Mouse (Mus musculus) CH12.LX (cell line): ENCODE data around the gene Phkg1.

ENCODE experiments used
- BHLHE40 ChIP-seq: IDR thresholded peaks from 2 replicates; pipeline ENCODE4 v1.6.1; 2011; ENCODE audit warnings: mild to moderate bottlenecking, low read depth, low read length, improper control_type of control experiment
- CHD2 ChIP-seq: IDR thresholded peaks from 2 replicates; pipeline ENCODE4 v1.6.1; 2011; ENCODE audit warnings: low read length, improper control_type of control experiment
- CTCF ChIP-seq, 2 experiments: IDR thresholded peaks in 1 of 2; conservative IDR thresholded peaks in 1 of 2; 2 replicates each; pipeline ENCODE4 v1.5.1; 2011 to 2012; ENCODE audit warnings: low read depth in 2 of 2, low read length in 2 of 2, improper control_type of control experiment in 1 of 2, inconsistent platforms in 1 of 2, mild to moderate bottlenecking in 1 of 2, moderate library complexity in 1 of 2
- E2F4 ChIP-seq: IDR thresholded peaks from 2 replicates; pipeline ENCODE4 v1.6.1; 2011; ENCODE audit warnings: low read depth, low read length, improper control_type of control experiment; ENCODE audit not compliant: insufficient replicate concordance
- ELF1 ChIP-seq: IDR thresholded peaks from 2 replicates; pipeline ENCODE4 v1.6.1; 2014; ENCODE audit warnings: low read depth, mild to moderate bottlenecking, inconsistent platforms, low read length, improper control_type of control experiment
- ETS1 ChIP-seq: conservative IDR thresholded peaks from 2 replicates; pipeline ENCODE4 v1.6.1; 2012; ENCODE audit warnings: low read depth, mild to moderate bottlenecking, inconsistent platforms, low read length, improper control_type of control experiment, moderate library complexity
- MAX ChIP-seq: IDR thresholded peaks from 2 replicates; pipeline ENCODE4 v1.6.1; 2011; ENCODE audit warnings: low read length, improper control_type of control experiment
- MAZ ChIP-seq: IDR thresholded peaks from 2 replicates; pipeline ENCODE4 v1.6.1; 2012; ENCODE audit warnings: low read depth, mild to moderate bottlenecking, inconsistent platforms, low read length, improper control_type of control experiment, moderate library complexity
- PAX5 ChIP-seq: IDR thresholded peaks from 2 replicates; pipeline ENCODE4 v1.6.1; 2012; ENCODE audit warnings: low read length, inconsistent platforms, mixed read lengths
- POLR2A ChIP-seq: IDR thresholded peaks from 2 replicates; pipeline ENCODE4 v1.6.1; 2011; ENCODE audit warnings: low read depth, mild to moderate bottlenecking, improper control_type of control experiment, low read length
- TBP ChIP-seq: conservative IDR thresholded peaks from 2 replicates; pipeline ENCODE4 v1.6.1; 2011; ENCODE audit warnings: low read depth, low read length, improper control_type of control experiment
- USF2 ChIP-seq: conservative IDR thresholded peaks from 2 replicates; pipeline ENCODE4 v1.6.1; 2011; ENCODE audit warnings: low read depth, low read length, improper control_type of control experiment
- ZC3H11A ChIP-seq: IDR thresholded peaks from 2 replicates; pipeline ENCODE4 v1.6.1; 2012; ENCODE audit warnings: low read depth, mild to moderate bottlenecking, inconsistent platforms, low read length, improper control_type of control experiment

GRCm38 (mm10) chr5:129847558-129847820 is 50.9 kb downstream of the Phkg1 start:
- no peak for TF ChIP-seq PAX5
- TF ChIP-seq MAZ, result no peak
- TF ChIP-seq TBP, result no peak
- TF ChIP-seq POLR2A, result no peak
- TF ChIP-seq CHD2, result no peak
- TF ChIP-seq ETS1, result no peak
- TF ChIP-seq E2F4, result no peak
- TF ChIP-seq MAX, result no peak
- TF ChIP-seq ELF1, result no peak
- no peak for TF ChIP-seq CTCF (conservative IDR thresholded peaks at IDR 0.05 in 1 of 2, IDR thresholded peaks at IDR 0.05 in 1 of 2; ENCODE audit: low read depth in 2 of 2, low read length in 2 of 2)
- TF ChIP-seq BHLHE40, result no peak
- TF ChIP-seq USF2, result no peak
- TF ChIP-seq ZC3H11A, result no peak
